Mouse (Mus musculus) cerebellum, adult (tissue): ENCODE measurements at regions not wholly inside any gene's neighbourhood (a gene's known extent, or its start where the extent isn't known, plus 50 kb on each side); places are given as distances from the start of the nearest gene placed in this dataset.

Source experiments
- ATAC-seq: cut with Nextera tagmentation; 2 replicates; pipeline ENCODE4 v1.9.2; 2017; ENCODE audit warnings: mild to moderate bottlenecking, moderate library complexity, mixed read lengths; ENCODE audit not compliant: insufficient number of reproducible peaks, low FRiP score, low TSS enrichment

GRCm38 (mm10) chr17:89982904-89983303, 72.7 kb upstream of the Gm10184 start:
- ATAC-seq = no peak

- no peak for ATAC-seq
Measured at GRCm38 (mm10) chr17:89979055-89979853, 69.0 kb upstream of the Gm10184 start.

GRCm38 (mm10) chr17:89963000-89963399, 52.8 kb upstream of the Gm10184 start:
- no peak for ATAC-seq

- ATAC-seq = no peak
Measured at GRCm38 (mm10) chr17:89961431-89961830, 51.2 kb upstream of the Gm10184 start.

DNA sequence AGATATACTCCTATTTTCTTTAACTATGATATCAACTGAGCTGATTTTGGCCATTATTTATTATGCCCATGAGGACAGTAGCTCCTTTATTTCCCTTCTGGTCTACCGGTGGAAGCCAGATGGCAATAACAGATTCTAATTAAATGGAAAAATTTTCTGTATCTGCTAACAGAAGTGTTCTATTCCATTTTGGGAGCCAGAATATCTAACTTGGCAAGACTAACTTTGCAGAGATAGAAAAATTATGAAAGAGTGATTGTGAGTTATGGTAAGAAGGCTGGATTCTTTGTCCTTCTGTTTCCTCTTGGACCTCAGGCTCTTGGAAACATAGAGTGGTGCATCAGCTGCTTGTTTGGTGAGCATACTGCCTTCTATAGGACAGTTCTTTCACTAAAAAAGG, 50.1 kb upstream of the Gm10184 start:
- peak; percentile 83 for ATAC-seq
